In genomic region chr13:35832676-35833075, GRCm38 (mm10) we compare ENCODE assay signal across 12 mouse cellular contexts.
A peak's percentile ranks its signal among the peaks of the same experiment; 100 is the strongest.
DNase-seq lines count a peak whose midpoint lies in the region; ATAC-seq and TF ChIP-seq lines count a peak whose summit lies in the region.
"Had no signal": no experiment of that assay in that cellular context is flagged by ENCODE, and none has a peak within 500 bp of the region (broad histone marks: within the 10 kb centered on the region; RNA-seq: fewer than 3 reads in every experiment).

No protein-coding gene starts in this region.

- peaks cover 6% of the 10 kb centered on the region for H3K4me1 ChIP-seq in testis, adult 2 months (ENCODE audit: control insufficient read depth, insufficient read depth, low read length)
- H3K4me1 ChIP-seq in kidney, adult 2 months (ENCODE audit: control insufficient read depth, insufficient read depth, low read length) = no peaks in the 10 kb centered on the region

- peak overlapping the region; percentile 36; the same call in 1 of the 2 replicates for H3K27ac ChIP-seq in testis, adult 2 months (ENCODE audit: control insufficient read depth, insufficient read depth, low read depth, low read length)
- H3K27ac ChIP-seq in kidney, adult 2 months (ENCODE audit: insufficient read depth, low read depth, low read length) = no peak overlapping the region
- H3K27ac ChIP-seq: macrophage had no signal

- no peak overlapping the region for H3K4me3 ChIP-seq in testis, adult 2 months (ENCODE audit: control insufficient read depth, low read depth, low read length)
- H3K4me3 ChIP-seq in kidney, adult 2 months (ENCODE audit: insufficient read depth, low read depth, low read length) = no peak overlapping the region
- H3K4me3 ChIP-seq: erythroblast, embryonic 14.5 days; myocyte had no signal

- no peaks in the 10 kb centered on the region for H3K36me3 ChIP-seq in testis, adult 2 months (ENCODE audit: control insufficient read depth, insufficient read depth, low read length)
- H3K36me3 ChIP-seq in kidney, adult 2 months (ENCODE audit: control insufficient read depth, insufficient read depth, low read length) = no peaks in the 10 kb centered on the region

- ATAC-seq in cerebellum, adult (ENCODE audit: insufficient number of reproducible peaks, low FRiP score, low TSS enrichment) = peak; percentile 96
- no peak for ATAC-seq in erythroid progenitor cell, adult 5-6 weeks (replicated peaks; ENCODE audit: low FRiP score, poor library complexity, severe bottlenecking)

- 46% methylated on average over 6 of the region's 6 CpGs for WGBS in kidney, adult 2 months

- no peak for TF ChIP-seq CTCF in testis, adult 2 months (IDR thresholded peaks at IDR 0.05; ENCODE audit: control insufficient read depth, insufficient read depth, insufficient replicate concordance, low read depth, low read length)
- TF ChIP-seq CTCF in kidney, adult 2 months (conservative IDR thresholded peaks at IDR 0.05; ENCODE audit: insufficient read depth, insufficient read length, low read depth, low read length) = no peak

- DNase-seq in cerebellum, postnatal 4 days (ENCODE audit: low spot score in 2 of 2) = no peak
- DNase-seq in testis, postnatal 10 days (ENCODE audit: low spot score) = no peak
- DNase-seq in gastrocnemius, adult 8-10 months (ENCODE audit: low spot score in 2 of 2) = peak; percentile 46 to 62
- no peak for DNase-seq in kidney, adult 2 months
- DNase-seq in natural killer cell, adult 2 months (ENCODE audit: low spot score in 2 of 2) = no peak
- DNase-seq: kidney, adult 11 months had no signal

- no peak for TF ChIP-seq POLR2A in testis, adult 2 months (IDR thresholded peaks at IDR 0.05; ENCODE audit: control insufficient read depth, low read depth, low read length)
- no peak for TF ChIP-seq POLR2A in kidney, adult 2 months (IDR thresholded peaks at IDR 0.05; ENCODE audit: low read depth, low read length)

- no peaks in the 10 kb centered on the region for H3K27me3 ChIP-seq in testis, adult 2 months (ENCODE audit: control insufficient read depth, insufficient read depth, low read length)
- H3K27me3 ChIP-seq in kidney, adult 2 months (replicated peaks; ENCODE audit: control insufficient read depth, insufficient read depth, low read length) = no peaks in the 10 kb centered on the region

Comparison
In these comparisons a context has a peak if more than half of its experiments do, and no peak if none do; other contexts are left out.
1. DNase-seq: peak in gastrocnemius, adult 8-10 months (2 of 2); none in cerebellum, postnatal 4 days (0 of 2), testis, postnatal 10 days (single experiment), kidney, adult 2 months (single experiment) and natural killer cell, adult 2 months (0 of 2).